Mouse (Mus musculus): Measurements from ENCODE around the gene Hipk4. TPM values are rescaled to one million over a fixed set of nuclear protein-coding genes. Genes with fewer than 3 reads are reported as not detected.
"Not testable (repeated sequence)": the region's sequence is repeated elsewhere in the genome, so short reads cannot be mapped to it uniquely, and the experiment has no call there.

The Hipk4 gene
- polyA plus RNA-seq, 1 experiment from 2014 or later: 0.49 TPM

DNA sequence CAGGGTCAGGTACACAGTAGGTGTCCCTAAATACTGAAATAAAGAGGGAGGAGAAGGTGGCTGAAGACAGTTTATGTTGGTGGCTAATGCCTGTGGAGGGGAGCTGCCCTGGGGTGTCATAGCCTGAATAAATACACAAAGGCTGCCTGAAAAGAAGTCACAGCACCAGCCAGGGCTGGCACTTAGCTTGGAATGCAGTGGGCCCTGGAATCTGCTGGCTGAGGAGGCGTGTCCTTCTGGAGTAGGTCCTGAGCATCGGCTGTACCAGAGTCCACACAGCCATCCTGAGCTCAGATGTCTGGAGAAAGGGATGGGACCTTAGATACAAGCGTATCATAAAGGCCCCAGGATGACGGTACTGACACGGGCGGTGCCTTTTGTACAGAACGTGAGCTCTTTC lies 31.2 kb upstream of the Hipk4 start:
- Histone ChIP-seq H3K4me2 (ENCODE audit: low read depth, low read length) (no peak overlapping the region), H3K4me3 (ENCODE audit: low read length) (no peak overlapping the region), H3K9ac (ENCODE audit: low read depth, low read length) (no peak overlapping the region), H3K9me3 (ENCODE audit: control insufficient read depth, low read length) (no peaks in the 10 kb centered on the region), H3K36me3 (ENCODE audit: control insufficient read depth, insufficient read depth, low read length) (0 out of 2 replicates have a peak, but pooled peaks cover 3% of the 10 kb centered on the region), H3K27ac (ENCODE audit: low read length) (0 out of 2 replicates have a peak overlapping the region, but pooled peaks have one; percentile 1), H3K4me1 (ENCODE audit: control insufficient read depth, insufficient read depth, low read length) (peaks cover 34% of the 10 kb centered on the region), H3K27me3 (replicated peaks; ENCODE audit: control insufficient read depth, insufficient read depth, low read length) (no peaks in the 10 kb centered on the region)
- ATAC-seq: no peak
- 63% methylated on average over 7 of the region's 7 CpGs for WGBS

DNA sequence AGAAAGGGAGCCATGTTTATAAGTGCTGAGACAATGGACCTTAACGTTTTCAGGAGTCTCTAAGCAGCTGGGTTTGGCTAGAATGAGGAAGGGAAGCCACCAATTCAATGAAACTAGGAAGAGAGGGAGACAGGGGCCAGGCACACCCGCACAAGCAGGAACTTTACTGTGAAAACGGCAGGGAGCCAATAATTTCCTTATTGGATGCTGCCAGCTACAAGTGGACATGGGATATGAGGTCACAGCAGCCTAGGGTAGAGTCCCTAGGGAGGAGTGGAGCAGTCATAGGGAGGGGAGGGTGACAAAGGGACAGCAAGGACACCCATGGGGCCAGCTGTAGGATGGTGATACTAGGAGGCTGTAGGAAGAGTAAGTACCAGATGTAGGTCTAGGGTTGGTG lies 30.0 kb upstream of the Hipk4 start:
- Histone ChIP-seq H3K9me3 (ENCODE audit: control insufficient read depth, low read length) (no peaks in the 10 kb centered on the region), H3K4me2 (ENCODE audit: low read depth, low read length) (no peak overlapping the region), H3K9ac (ENCODE audit: low read depth, low read length) (no peak overlapping the region), H3K4me3 (ENCODE audit: low read length) (no peak overlapping the region), H3K27ac (ENCODE audit: low read length) (no peak overlapping the region), H3K36me3 (ENCODE audit: control insufficient read depth, insufficient read depth, low read length) (0 out of 2 replicates have a peak, but pooled peaks cover 3% of the 10 kb centered on the region), H3K27me3 (replicated peaks; ENCODE audit: control insufficient read depth, insufficient read depth, low read length) (no peaks in the 10 kb centered on the region), H3K4me1 (ENCODE audit: control insufficient read depth, insufficient read depth, low read length) (peaks cover 33% of the 10 kb centered on the region)
- 49% methylated on average over 3 of the region's 3 CpGs for WGBS
- ATAC-seq: no peak

DNA sequence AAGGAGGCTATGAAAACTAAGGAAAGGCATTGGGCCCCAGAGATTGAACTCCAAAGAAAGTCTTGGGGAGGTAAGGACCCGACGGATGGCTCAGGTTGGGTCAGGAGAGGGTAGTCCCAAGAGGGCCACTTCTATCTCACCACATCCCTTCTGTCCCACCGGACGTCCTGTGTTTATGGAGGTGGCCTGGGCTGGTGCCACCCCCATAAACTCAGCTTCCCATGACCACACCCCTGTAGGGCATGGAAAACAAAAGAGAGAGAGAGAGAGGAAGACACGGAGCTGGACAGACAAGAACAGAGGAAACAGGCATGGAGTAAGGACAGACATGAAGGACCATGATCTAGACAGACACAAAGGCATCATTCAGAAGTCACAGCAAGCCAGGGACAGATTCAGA lies 29.6 kb upstream of the Hipk4 start:
- no peak for ATAC-seq
- Histone ChIP-seq H3K36me3 (ENCODE audit: control insufficient read depth, insufficient read depth, low read length) (0 out of 2 replicates have a peak, but pooled peaks cover 3% of the 10 kb centered on the region), H3K27ac (ENCODE audit: low read length) (no peak overlapping the region), H3K4me2 (ENCODE audit: low read depth, low read length) (no peak overlapping the region), H3K4me3 (ENCODE audit: low read length) (no peak overlapping the region), H3K9ac (ENCODE audit: low read depth, low read length) (no peak overlapping the region), H3K4me1 (ENCODE audit: control insufficient read depth, insufficient read depth, low read length) (peaks cover 28% of the 10 kb centered on the region), H3K9me3 (ENCODE audit: control insufficient read depth, low read length) (no peaks in the 10 kb centered on the region), H3K27me3 (replicated peaks; ENCODE audit: control insufficient read depth, insufficient read depth, low read length) (no peaks in the 10 kb centered on the region)
- WGBS: 88% methylated on average over 5 of the region's 5 CpGs

DNA sequence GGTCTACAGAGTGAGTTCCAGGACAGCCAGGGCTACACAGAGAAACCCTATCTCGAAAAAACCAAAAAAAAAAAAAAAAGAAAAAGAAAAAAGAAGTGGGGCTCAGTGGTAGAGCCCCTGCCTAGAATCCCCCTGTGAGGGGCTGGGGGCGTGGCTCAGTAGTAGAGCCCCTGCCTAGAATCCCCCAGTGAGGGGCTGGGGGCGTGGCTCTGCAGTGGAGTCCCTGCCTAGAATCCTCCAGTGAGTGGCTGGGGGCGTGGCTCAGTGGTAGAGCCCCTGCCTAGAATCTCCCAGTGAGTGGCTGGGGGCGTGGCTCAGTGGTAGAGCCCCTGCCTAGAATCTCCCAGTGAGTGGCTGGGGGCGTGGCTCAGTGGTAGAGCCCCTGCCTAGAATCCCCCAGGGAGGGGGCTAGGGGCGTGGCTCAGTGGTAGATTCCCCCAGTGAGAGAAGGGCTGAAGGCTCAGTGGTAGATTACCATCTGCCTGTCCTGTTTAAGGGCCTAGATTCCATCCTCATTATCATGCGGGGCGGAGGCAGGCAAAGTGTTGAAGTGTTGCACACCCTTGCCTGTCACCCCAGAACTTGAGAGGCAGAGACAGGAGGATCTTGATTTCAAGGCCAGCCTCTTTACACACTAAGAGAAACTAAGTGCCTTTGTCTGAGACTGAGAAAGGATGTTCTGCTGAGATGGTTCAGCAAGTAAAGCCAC lies 28.3 kb upstream of the Hipk4 start:
- not testable (repeated sequence) for H3K27me3 ChIP-seq (replicated peaks; ENCODE audit: control insufficient read depth, insufficient read depth, low read length); ATAC-seq

DNA sequence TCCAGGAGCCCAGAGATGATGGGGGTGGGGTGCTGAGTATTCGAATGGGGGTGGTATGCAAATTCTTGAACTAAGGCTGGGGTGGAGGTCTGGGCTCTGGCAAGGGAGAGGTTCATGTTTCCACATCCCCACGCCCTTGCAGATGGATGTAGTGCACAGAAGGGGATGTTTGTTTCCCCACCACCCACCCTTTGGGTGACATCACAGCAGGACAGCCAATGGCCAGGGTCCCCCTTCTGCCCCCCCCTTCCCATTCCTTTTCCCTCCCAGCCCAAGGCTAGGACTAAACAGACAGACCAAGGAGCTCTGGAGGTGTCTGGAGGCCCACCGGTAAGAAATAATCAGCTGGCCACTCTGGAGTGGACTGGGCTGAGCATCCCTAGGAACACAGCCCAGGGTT lies 24.0 kb upstream of the Hipk4 start, which contains the start of gene Prx:
Gene Prx (plus strand): TSS at position 289 of the 400 bp plus-strand sequence.
- Histone ChIP-seq H3K27ac (ENCODE audit: low read length) (no peak within 1 kb of the TSS), H3K4me3 (ENCODE audit: low read length) (no peak within 1 kb of the TSS), H3K4me2 (ENCODE audit: low read depth, low read length) (no peak within 1 kb of the TSS), H3K9me3 (ENCODE audit: control insufficient read depth, low read length) (no peaks in the 10 kb centered on the region), H3K27me3 (replicated peaks; ENCODE audit: control insufficient read depth, insufficient read depth, low read length) (no peaks in the 10 kb centered on the region), H3K36me3 (ENCODE audit: control insufficient read depth, insufficient read depth, low read length) (no peaks in the 10 kb centered on the region), H3K9ac (ENCODE audit: low read depth, low read length) (no peak within 1 kb of the TSS), H3K4me1 (ENCODE audit: control insufficient read depth, insufficient read depth, low read length) (no peaks in the 10 kb centered on the region)
- no peak for ATAC-seq
- 39% methylated on average over 3 of the region's 3 CpGs for WGBS

More for the DNA sequence above, 28.3 kb upstream of the Hipk4 start:
- not testable (repeated sequence) for H3K4me3 ChIP-seq (ENCODE audit: low read length); H3K36me3 ChIP-seq (ENCODE audit: control insufficient read depth, insufficient read depth, low read length); H3K9ac ChIP-seq (ENCODE audit: low read depth, low read length); H3K9me3 ChIP-seq (ENCODE audit: control insufficient read depth, low read length); H3K4me2 ChIP-seq (ENCODE audit: low read depth, low read length); H3K27ac ChIP-seq (ENCODE audit: low read length)
- WGBS: 89% methylated on average over 9 of the region's 9 CpGs
- H3K4me1 ChIP-seq (ENCODE audit: control insufficient read depth, insufficient read depth, low read length): peaks cover 20% of the 10 kb centered on the region

DNA sequence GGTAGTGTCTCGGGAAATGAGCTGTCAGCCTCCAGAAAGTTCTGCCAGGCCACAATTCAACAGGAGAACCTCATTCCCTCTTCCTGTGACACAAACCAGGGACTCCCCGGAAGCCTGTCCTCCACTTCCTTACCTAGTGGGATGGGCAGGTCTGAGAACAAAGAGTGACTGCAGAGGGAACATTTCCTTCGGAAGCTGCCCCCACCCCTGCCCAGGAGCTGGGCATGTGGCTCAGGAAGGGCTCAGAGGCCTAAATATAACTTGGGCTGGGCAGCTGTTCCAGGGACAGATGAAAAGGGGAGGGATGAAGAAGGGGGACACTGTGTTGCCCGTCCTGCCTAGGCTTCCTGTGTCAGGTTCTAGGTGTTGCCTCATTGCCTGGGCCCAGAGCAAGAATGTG lies 21.4 kb upstream of the Hipk4 start:
- no peak for ATAC-seq
- WGBS: 48% methylated on average over 4 of the region's 4 CpGs
- peaks cover 5% of the 10 kb centered on the region for H3K4me1 ChIP-seq (ENCODE audit: control insufficient read depth, insufficient read depth, low read length)
- H3K27me3 ChIP-seq (replicated peaks; ENCODE audit: control insufficient read depth, insufficient read depth, low read length): no peaks in the 10 kb centered on the region
- no peak overlapping the region for H3K4me3 ChIP-seq (ENCODE audit: low read length)
- no peaks in the 10 kb centered on the region for H3K9me3 ChIP-seq (ENCODE audit: control insufficient read depth, low read length)
- H3K36me3 ChIP-seq (ENCODE audit: control insufficient read depth, insufficient read depth, low read length): no peaks in the 10 kb centered on the region
- H3K4me2 ChIP-seq (ENCODE audit: low read depth, low read length): no peak overlapping the region
- no peak overlapping the region for H3K27ac ChIP-seq (ENCODE audit: low read length)
- no peak overlapping the region for H3K9ac ChIP-seq (ENCODE audit: low read depth, low read length)

DNA sequence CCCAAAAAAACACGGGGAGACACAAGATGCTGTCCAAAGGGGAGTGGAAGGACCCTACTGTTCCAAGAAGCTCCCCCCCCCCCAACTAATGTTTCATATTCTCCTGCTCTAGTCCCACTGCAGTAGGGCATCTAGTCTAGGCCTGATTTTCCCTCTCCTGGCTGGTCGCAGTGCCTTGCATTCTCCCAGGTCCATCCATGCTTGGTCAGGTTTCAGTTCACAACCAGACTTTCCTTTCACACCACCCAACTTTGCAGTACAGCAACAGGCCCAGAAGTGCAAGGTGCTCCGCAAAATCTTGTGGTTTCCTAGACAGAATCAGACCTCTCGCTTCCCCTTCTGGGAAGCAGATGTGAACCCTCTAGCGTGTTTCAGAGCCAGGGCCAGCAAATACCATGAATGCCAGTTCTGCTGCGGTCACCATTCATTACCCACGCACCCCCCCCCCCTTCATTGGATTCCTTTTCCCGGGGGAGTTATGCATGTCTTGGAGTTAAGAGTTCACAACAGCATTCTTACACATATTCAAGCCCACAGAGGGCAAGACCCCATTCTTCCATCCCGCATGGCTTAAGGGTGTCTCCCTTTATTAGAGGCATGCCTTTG lies 16.2 kb upstream of the Hipk4 start:
- Histone ChIP-seq H3K9me3 (ENCODE audit: control insufficient read depth, low read length) (no peaks in the 10 kb centered on the region), H3K27ac (ENCODE audit: low read length) (peak overlapping the region; percentile 100), H3K4me2 (ENCODE audit: low read depth, low read length) (peak overlapping the region; percentile 59), H3K36me3 (ENCODE audit: control insufficient read depth, insufficient read depth, low read length) (no peaks in the 10 kb centered on the region), H3K27me3 (replicated peaks; ENCODE audit: control insufficient read depth, insufficient read depth, low read length) (no peaks in the 10 kb centered on the region), H3K9ac (ENCODE audit: low read depth, low read length) (peak overlapping the region; percentile 44), H3K4me1 (ENCODE audit: control insufficient read depth, insufficient read depth, low read length) (peaks cover 13% of the 10 kb centered on the region), H3K4me3 (ENCODE audit: low read length) (peak overlapping the region; percentile 69)
- WGBS: 29% methylated on average over 9 of the region's 9 CpGs
- no peak for ATAC-seq

DNA sequence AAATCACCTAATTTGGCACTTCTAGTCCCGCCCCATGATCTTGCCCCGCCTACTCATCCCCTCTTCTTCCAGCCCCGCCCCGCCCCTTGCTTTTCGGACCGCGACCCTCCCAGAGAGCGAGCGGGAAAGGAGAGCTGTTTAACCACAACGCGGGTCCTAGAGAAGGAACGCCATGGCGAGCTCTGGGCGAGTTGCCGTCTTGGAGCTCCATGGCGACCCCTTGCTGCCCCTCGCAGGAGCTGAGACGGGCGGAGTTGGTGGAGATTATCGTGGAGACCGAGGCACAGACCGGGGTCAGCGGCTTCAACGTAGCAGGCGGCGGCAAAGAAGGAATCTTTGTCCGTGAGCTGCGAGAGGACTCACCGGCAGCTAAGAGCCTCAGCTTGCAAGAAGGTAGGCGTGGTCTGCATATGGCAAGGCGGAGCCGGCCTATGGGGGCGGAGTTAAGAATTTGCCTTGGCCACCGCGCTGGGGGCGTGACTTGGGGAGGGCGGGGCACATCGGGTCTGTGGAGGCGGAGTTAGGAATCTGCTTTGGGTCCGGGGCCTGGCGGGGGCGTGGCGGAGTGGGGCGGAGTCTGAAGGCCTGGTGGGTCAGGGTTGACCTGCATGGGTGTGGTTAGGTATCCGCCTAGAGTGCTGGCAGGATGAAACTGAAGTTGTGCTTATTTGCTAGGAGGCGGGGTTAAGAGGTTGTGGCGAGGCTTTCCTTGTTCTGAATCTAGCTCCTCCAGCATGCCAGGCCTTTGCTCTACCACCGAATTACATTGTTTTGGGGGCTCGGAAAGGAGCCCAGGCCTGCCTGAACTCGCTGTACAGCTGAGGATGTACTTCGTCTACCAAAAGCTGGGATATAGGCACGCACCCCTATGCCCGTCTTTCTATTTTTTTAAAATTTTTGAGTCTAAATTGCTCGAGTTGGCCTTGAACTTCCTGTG lies 15.1 kb upstream of the Hipk4 start:
- WGBS: under 1% methylated on average over 54 of the region's 54 CpGs
- no peaks in the 10 kb centered on the region for H3K9me3 ChIP-seq (ENCODE audit: control insufficient read depth, low read length)
- peak overlapping the region; percentile 59 for H3K4me2 ChIP-seq (ENCODE audit: low read depth, low read length)
- H3K36me3 ChIP-seq (ENCODE audit: control insufficient read depth, insufficient read depth, low read length): no peaks in the 10 kb centered on the region
- H3K4me1 ChIP-seq (ENCODE audit: control insufficient read depth, insufficient read depth, low read length): peaks cover 13% of the 10 kb centered on the region
- H3K9ac ChIP-seq (ENCODE audit: low read depth, low read length): peak overlapping the region; percentile 82
- peak overlapping the region; percentile 100 for H3K27ac ChIP-seq (ENCODE audit: low read length)
- ATAC-seq: peak; percentile 96
- H3K4me3 ChIP-seq (ENCODE audit: low read length): peak overlapping the region; percentile 69
- no peaks in the 10 kb centered on the region for H3K27me3 ChIP-seq (replicated peaks; ENCODE audit: control insufficient read depth, insufficient read depth, low read length)

DNA sequence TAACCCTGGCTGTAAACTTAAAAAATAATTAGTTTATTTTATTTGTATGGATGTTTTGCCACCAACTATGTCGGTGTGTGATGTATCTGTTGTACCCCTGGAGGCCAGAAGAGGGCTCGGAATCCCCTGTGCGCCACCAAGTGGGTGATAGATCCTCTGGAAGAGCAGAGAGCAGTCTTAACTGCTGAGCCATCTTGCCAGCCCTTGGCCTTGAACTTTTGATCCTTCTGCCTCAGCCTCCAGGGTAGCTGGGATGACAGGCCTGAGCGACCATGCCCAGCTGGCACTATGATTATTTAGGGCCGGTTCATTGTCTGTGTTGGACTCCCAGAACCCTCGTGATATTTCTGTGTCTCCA lies 14.4 kb upstream of the Hipk4 start:
- Histone ChIP-seq H3K4me3 (ENCODE audit: low read length) (peak overlapping the region; percentile 69), H3K36me3 (ENCODE audit: control insufficient read depth, insufficient read depth, low read length) (no peaks in the 10 kb centered on the region), H3K9ac (ENCODE audit: low read depth, low read length) (0 out of 2 replicates have a peak overlapping the region, but pooled peaks have one; percentile 23), H3K4me2 (ENCODE audit: low read depth, low read length) (peak overlapping the region; percentile 59), H3K27me3 (replicated peaks; ENCODE audit: control insufficient read depth, insufficient read depth, low read length) (no peaks in the 10 kb centered on the region), H3K9me3 (ENCODE audit: control insufficient read depth, low read length) (no peaks in the 10 kb centered on the region), H3K4me1 (ENCODE audit: control insufficient read depth, insufficient read depth, low read length) (peaks cover 13% of the 10 kb centered on the region), H3K27ac (ENCODE audit: low read length) (peak overlapping the region; percentile 100)
- ATAC-seq: peak; percentile 79
- 14% methylated on average over 6 of the region's 6 CpGs for WGBS
